Mouse (Mus musculus) megakaryocyte, embryonic 14.5 days (primary cell): ENCODE results near the gene Dupd1.

ENCODE experiments used
- FLI1 ChIP-seq: IDR thresholded peaks from 2 replicates; pipeline ENCODE4 v1.6.1; 2012; ENCODE audit warnings: low read length, inconsistent platforms, mixed read lengths
- GATA1 ChIP-seq: IDR thresholded peaks from 3 replicates; pipeline ENCODE4 v1.6.1; 2012; ENCODE audit warnings: mixed read lengths, low read length, inconsistent platforms, borderline replicate concordance

GRCm38 (mm10) chr14:21711231-21711630 lies 3.1 kb downstream of the Dupd1 start:
- TF ChIP-seq GATA1 (no peak), FLI1 (no peak)
